Mouse (Mus musculus) urinary bladder, postnatal 14 days (tissue): ENCODE data around the gene AA986860.

Experiments
- DNase-seq: peaks from one replicate; pipeline ENCODE4 v3.0.0; 2021; ENCODE audit warnings: low spot score

AA986860 gene

DNA sequence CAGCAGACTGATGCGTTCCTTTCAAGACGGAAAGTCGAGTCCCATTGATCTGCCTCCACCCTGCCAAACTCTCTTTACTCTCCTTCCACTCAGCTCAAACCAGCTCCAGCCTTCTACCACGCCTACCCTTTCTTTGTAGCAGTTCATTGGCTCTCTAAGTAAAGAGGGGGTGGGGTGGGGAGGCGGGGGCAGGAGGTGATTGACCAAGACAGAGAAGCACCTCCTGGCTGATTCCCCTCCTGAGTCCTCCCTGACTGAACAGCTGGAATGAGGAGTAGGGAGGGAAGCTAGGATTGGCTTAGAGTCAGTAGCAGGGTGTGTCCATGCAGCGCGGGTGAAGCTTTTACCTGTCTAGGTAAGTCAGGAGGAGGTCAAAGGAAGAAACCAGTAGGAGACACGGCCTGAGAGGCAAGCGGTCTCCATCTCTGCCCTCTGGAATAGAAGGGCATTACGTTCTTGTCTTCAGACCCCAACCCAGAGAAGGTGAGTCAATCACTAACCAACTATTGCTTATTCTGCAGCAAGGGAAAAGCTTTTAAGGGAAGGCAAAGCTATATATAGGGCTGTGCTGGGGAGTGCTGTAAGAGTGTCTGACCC, at the start of gene AA986860:
TSS of gene AA986860 (plus strand) at position 236 of the 597 bp plus-strand sequence.
- peak; percentile 41 for DNase-seq

DNA sequence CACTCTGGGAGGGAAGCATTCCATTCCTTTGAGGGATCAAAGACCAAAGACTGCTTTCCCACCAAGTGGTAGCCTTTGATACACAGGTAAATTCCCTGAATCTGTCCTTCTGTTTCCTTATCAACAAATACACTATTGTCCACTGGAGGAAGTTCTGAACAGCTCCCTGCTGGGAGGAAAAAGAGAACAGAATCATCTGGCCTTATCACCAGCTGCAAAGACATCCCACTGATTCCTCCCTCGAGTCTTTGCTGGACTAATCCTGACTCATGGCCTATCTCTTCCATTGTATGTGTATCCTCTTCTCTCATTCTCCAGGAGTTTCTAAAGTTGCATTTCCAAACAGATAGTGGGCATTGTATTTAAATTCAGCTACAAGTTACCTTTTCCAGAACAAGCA, 47.9 kb upstream of the AA986860 start:
- DNase-seq = no peak

DNA sequence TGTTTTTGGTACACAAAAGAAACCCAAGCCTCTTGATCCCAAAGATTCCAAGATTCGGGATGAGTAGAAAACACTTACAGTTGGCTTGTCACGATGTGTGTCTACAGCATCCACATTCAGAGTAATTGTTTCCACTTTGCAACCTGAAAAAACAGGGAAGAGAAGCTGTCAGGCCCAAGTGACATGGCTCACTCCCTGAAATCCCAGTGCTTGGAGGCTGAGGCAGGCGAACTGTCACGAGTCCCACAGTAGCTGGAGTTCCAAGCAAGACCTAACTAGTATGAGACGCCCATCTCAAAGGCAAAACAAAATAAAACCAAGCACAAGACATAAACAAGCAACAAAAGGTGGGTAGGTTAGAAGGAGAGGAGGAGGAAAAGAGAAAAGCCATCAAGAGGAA, 33.2 kb upstream of the AA986860 start:
- no peak for DNase-seq

DNA sequence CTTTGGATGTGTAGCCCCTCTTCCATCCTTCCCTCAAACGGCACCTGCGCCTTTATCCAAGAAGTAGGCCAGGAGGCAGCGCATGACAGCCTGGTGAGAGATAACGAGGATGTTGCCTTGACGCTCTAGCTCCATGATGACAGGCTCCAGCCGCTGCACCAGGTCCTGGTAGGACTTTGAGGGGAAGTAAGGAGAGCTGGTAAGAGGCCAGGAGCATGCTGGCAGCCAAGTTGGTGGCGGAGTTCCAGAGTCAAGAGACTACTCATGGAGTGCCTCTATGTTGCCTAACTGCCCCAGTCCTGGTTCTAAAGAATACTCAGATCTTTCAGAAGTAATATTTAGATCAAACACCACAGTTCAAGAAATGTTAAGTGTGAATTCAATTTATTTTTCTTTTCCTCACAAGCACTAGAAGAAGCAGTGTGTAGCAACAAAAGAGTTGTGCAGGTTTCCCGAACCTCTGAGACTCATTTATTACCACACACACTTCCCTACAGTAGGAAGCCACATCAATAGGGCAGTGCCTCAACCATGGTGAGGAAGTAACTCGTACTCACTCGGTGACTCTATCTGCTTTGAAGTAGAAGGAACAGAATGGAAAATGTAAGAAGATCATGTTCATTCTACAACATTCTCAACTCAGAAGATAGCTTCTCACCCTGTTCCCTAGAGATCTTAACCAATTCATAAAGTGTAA, 31.7 kb upstream of the AA986860 start:
- DNase-seq = no peak

DNA sequence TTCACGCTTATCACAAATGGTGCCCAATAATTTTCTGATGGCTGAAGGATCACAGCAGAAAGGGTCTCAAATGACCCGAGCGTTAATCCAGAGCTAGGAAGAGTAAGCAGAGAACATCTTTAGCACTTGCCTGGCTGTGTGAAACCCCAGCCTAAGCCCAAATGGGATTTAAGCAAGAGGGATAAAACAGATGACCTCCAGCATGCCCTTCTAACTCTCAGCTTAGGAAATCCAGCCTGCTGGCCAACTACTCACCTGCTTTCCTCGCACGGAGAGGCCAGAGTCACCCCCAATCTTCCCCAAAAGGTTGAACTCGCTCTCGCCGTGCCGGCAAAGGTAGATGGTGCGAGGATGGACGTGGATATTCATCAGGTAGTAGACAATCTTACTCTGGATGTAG, 29.8 kb upstream of the AA986860 start:
- no peak for DNase-seq

DNA sequence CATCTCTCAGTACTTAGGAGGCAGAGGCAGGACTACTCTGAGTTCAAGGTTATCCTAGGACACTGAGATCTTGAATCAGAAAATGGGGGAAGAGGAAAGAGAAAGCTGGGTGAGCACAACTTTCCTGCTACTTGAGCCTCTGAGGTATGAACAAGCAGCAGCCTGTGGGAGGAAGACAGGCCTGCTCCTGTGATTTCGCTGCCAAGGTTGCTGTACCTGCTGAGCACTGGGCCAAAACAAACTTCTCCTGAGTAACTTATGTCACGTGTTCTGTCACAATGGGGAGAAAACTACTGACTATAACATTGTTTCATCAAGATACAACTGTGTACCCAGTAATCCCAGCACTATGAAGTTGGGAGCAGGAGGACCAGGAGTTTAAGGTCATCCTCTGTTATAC, 28.2 kb upstream of the AA986860 start:
- peak; percentile 39 for DNase-seq

DNA sequence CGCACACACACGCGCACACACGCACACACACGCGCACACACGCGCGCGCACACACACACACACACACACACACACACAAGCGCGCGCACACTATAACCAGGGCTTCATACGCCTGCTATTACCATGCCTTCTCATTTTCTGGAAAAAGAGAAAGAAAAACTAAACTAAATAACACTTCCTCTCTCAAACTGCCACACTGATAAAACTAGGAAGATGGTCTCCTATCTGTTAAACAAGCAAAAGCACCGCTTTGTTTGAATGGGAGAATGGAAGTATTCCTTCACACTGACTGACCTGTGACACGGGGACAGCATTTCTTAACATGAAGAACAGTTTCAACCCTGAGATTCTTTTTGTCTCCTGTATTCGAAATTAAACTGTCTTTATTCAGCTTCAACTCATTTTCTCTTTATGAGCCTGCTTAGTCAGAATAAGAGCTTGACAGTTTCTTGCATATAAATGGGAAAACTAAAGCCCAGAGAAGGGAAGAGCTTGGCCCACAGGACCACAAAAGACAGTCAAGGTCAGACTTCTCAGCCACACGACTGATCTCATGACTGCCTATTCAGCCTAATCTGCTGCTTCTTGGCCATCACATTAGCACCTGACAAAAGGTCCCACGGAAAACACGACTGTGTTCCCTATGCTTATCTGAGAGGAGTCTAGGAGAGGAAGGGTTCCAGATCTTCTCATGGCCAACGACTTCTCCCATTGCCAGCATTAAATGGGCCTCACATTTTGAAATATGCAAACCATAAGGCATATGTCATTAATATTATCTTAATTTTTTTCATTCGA, 21.3 kb upstream of the AA986860 start:
- no peak for DNase-seq

DNA sequence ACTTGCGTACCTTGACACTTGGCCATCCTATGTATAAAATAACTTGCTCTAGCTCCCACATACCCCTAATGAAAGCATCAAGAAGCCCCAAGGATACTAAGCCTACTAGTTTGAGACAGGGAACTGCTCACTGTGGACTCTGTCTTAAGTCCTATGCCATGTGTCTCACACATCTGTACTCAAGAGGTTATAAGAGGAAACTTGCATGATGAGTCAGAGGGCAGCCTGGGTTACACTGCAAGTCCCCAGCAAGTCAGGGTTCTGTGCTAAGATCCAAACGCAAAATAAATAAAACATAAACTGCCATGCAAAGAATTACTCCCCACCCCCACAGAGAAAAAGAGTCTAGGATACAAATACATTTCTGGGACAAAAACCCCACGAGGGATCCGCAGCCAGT, 17.7 kb upstream of the AA986860 start:
- no peak for DNase-seq

DNA sequence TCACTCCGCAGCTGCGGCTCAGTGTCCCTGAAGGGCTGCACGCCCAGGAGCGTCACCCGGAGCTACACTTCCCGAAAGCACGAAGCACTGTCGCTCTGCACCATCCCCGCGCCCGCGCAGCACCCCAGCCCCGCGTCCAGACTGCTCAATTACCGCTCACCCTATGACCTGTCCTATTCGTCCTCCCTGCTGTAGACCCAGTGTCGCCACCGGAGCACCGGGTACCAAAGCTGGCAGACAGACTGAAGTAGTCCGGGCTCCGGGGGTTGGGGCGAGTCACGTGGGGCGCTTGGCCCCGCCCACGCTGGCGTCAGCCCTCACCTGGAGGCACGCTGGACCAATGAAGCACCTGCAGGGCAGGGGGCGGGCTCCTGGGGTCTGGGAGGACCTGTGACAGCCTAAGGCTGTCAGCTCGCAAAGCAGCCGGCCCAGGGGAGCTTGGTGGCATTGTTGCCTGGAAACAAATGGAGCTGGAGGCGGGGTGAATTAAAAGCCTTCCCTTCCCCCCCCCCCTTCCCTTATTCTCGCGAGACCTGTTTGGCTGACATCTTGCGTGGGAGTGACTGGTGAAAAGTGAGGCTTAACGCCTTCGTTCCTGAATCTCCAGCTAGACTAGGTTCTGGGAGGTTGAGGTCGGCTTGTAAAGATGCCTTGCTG, 16.1 kb upstream of the AA986860 start, which contains the start of gene Gm29427:
TSS of gene Gm29427 (minus strand) at position 239 of the 657 bp plus-strand sequence.
- peak; percentile 95 for DNase-seq

DNA sequence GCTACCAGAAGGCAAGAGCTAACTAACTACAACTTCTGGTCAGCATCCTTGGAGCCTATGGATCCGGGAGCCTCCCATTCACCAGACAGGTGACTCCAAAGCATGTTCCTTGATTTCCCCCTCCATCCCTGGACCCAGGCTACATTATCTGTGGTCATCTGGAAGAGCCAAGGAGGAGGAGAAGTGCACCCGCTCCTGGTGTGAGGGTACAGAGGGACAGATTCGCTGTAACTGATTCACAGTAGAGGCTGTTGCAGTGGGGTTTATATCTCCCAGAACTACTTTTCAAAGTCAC, 15.6 kb upstream of the AA986860 start:
- no peak for DNase-seq

DNA sequence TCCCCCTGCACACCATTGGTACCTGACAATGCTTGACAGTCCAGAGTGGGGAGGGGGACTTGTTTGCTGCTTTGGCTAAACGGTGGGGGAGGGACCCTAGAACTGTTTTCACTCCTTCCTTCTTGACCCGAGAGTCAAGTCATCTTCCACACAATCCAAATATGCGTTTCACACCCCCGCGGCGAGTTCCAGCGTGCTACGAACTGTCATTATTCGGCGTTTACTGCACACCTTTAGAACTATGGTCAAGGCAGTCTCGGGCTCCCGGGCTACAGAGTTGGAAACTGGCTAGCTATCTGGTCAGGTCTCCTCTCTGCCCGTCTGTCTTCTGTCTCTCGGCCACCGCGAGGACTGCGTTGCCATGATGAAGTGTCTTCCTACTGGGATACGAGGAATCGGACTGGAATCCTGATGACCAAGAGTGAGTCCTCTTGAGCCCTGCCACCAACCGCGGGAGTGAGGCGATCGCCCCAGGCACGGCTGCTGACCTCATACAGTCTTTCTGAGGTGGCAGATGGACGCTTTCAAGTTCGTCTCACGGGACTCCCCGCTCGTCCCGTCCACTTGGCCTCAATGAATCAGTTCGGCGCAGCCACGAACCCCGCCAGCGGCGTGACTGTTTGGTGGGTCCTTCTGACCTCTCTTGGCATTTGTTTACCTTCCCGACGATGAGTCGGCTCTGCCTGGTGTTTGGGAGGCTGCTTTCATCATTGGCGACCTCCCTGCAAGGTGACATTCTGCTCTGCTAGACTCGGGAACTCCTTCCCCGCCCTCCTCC, 15.1 kb upstream of the AA986860 start:
- DNase-seq = peak; percentile 32

DNA sequence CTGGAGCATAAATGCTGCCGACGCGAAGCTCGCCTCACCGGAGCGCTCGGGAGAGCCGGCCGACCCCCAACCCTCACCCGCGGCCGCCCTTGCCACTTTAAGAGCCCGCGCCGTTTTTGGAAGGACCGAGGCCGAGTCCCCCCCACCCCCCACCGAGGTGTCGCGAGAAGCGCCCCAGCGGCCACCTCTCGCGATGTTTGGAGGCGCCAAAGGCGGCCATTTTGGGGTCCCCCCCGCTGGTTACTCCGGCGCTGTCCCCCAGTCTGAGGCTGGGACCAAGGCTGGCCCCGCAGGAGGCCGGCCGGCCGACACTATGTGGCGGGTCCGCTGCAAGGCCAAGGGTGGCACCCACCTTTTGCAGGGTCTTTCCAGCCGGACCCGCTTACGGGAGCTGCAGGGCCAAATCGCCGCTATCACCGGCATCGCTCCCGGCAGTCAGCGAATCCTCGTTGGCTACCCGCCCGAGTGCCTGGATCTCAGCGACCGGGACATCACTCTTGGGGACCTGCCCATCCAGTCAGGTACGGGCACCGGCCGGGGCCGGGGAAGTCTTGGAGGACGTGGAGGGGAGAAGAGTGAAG, 14.4 kb upstream of the AA986860 start, which contains the start of gene Yod1:
TSS of gene Yod1 (plus strand) at position 37 of the 581 bp plus-strand sequence.
- DNase-seq = peak; percentile 90

DNA sequence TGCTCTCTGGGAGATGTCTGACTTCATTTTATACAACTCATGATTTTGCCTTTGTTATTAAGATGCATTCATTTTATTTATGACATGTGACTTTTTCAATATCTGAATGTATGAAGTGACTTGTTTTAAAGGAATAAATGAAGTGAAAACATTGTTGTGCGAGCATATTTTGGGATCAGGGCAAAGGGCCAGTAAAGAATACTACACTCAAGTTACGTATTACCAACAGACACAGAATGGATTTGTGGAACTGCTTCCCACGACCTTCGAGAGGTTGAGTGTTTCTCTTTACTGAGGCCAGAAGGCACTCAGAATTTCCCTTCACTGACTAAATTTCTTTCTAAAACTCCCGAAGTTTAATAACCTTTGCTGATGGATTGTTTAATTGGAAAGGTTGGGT, 7.6 kb upstream of the AA986860 start:
- no peak for DNase-seq

DNA sequence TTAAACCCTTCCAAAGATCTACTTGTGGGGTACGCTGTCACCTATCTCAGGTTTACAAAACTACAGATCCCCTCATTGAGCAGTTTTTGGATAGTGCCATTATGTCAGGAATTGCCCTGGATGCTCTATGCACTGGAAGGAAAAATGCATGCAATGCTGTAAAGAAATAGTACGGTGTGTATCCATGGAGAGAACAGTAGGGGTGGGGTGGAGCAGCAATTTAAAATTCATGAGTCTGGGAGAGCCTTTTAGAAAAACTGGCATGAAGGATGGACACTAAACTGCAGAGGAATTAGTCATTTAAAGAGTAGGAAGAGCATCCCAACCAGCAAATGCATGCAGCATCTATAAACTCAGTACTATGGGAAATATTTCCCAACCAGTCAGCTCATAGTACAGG, 5.4 kb upstream of the AA986860 start:
- DNase-seq = no peak

DNA sequence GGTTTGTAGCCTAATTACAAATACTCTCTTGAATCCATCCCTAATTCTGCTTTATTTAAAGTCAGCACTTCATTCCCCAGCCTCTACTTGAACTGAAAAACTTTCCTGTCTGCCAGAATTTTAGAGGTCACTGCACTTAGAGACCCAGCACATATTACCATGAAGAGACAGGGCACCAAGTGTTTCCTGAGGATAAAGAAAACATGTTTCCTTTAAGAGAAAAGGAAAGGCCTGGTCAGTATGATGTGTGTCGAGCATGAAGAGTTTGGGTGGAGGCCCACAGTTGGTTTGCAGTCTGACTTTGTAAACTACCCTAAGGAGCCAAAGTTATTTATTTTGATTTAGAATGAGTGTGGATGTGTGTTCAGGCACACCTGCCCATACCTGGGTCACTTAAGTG, 3.7 kb upstream of the AA986860 start:
- DNase-seq = no peak

DNA sequence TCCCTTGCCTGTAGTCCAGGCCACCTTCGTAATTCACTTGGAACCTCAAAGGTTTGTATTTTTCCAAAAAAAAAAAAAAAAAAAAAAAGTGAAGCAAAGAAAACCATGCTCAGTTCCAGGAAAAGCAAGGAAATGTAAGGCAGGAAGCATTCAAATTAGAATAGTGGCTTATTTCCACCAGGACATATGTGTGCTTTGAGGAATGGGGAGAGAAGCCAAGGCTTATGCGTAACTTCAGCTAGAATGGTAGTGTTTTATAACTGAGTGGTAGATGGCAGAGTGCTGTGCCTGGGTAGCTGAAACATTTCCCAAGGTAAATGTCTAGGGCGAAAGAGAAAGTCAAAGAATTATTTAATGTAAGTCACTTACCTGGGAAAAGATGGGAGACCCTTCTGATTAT, 3.1 kb upstream of the AA986860 start:
- no peak for DNase-seq

DNA sequence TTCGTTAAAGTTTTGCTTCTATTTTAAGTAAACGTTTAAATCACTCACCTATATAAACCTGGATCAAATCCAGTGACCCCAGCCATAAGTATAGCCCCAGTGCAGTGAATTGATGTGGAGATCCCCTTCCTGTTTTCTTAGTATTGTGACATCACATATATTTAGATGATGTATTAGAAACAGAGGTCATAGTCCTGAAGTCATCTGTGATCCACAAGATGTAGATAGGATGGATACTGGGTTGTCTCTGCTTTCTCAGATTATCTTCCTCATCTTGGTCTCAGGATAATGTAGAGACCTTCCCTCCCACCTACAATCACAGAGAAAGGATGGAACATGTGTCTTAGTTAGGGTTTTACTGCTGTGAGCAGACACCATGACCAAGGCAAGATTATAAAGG, 2.6 kb upstream of the AA986860 start, which contains the start of gene Pfkfb2:
TSS of gene Pfkfb2 (minus strand) at position 101 of the 400 bp plus-strand sequence.
- DNase-seq = no peak

DNA sequence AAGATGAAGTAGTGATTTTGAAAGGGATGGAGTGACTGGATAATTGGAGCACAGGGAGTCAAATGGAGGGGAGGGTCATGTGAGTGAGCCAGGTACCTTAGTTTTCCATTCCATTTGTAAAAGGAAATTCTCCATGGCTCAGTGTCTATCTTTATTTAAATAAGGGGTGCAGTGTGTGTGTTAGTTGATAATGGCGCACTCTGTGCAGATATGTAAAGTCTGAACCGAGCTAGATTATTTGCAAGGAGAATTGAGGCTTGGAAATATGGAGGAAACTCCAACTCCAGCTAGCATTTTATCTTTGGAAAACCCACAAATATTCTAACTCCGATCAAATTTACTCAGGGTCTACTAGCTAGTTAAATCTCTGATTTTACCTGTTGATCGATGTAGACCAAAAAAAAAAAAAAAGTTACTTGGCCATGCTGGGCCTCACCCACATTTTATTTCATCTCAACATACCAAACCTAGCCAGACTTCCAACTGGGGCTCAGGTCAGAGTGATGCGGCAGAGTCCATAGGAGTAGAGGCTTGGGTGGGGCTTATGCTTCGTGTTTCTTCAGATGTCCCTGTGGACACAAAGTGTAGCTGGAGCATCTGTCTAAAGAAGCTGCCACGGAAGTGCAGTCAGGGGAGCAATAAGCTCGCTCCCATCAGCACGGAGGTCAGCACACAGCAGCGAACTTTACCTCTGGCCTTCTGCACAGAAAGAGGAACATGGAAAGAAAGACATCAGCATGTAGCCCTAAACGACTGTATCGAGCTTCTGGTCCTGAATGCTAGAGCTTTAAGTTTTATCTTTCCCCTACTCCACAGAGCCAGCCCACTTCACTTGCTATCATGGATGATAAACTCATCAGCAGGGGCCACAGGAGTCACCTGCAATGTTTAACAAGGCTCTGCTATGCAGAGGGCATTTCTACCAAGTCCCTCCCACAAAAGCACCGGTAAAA, 1.2 kb downstream of the AA986860 start:
- DNase-seq = no peak

DNA sequence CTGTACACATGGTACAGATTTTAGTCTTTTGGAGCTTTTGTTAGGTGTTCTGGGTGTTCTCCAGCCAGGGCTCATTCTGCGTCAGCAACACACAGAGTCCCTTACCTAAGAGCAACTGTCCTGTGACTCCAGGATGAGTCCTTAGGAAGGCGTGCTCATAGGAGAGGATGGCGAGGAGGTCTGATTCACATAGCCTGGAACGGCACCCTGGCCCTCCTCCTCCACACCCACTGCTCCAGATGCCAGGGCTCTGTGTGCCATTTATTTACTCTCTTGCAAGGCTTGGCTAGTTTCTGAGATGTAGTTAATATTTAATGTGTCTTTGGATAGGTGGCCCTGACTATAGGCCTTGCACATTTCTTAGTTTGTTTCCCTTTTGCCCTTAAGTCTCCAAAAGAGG, 1.9 kb downstream of the AA986860 start:
- DNase-seq = peak; percentile 64

DNA sequence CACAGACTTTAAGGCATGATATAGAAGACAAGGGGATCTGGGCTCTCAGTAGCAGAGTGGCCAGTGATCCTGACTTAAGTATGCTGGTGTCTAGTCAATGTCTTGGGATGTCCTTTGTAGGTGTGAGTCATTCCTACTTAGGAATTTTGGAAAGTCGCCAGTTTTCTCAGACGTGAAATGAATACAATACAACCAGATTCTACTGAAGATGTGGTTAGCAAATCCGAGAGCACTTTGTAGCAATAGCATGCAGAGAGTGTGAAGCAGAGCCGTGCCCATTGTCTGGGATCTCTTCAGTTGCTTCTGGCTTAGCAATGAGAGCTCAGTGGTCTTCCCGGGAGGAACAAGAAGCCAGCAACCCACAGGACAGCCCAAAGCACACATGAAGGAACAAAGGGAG, 2.7 kb downstream of the AA986860 start:
- no peak for DNase-seq
